Mouse (Mus musculus) heart, adult 8-10 months (tissue): ENCODE data around the gene E130208F15Rik. TPM values are rescaled to one million over a fixed set of nuclear protein-coding genes. Genes with fewer than 3 reads are reported as not detected.

Source experiments
- DNase-seq: peaks from one replicate; pipeline ENCODE4 v3.0.0; 2022; ENCODE audit warnings: low spot score
- total RNA-seq, 4 experiments: library from RNA; stranded (reverse); gene quantifications; 2 replicates each; pipeline ENCODE4 v1.2.4; 2022

E130208F15Rik gene
- total RNA-seq, 4 experiments from 2014 or later, result 0.62 to 1.2 (median 0.79) TPM

- no peak for DNase-seq
Measured at GRCm38 (mm10) chr7:30306083-30306779, 15.3 kb upstream of the E130208F15Rik start.

DNA sequence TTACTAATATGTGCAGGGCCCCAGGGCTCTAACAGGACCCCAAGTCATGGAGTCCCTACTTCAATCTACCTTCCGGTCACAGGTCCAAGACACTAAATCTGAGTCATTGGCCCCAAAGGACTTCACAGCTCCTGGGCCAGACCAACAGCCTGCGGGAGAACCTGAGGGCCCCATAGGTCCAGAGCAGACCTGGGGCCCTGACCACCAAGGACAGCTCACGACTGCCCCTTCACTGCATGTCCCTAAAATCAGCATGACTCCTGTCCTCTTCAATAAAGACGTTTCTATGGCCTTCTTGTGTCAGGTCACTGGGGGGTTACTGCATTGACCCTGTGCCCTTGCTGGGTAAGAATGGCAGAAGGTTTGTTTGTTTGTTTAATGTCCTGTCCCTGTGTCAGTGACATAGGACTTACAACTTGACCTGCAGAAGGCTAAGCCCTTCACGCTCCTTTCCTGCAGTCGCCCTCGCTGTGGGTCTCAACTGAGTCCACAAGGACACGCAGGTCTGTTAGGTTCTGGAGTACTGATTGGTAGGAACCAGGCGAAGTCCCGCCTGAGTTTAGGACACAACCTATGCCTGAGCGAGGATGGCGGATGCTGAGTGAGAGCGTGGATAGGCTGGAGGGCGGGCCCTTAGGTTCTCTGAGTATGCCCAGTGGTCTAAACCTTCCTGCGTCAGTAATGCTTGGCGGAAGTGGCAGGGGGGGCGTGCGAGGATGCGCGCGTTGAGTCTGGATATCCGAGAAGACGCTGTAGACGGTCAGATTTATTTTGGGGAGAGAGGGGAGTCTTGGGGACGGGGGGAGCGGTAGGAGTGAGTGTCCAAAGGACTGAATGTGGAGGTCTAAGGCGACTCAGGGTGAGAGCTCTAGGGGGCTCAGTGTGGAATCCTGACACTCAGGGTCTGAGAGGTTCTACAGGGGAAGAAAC, 13.2 kb upstream of the E130208F15Rik start, which contains the start of gene Alkbh6:
TSS of gene Alkbh6 (plus strand) at position 642 of the 930 bp plus-strand sequence.
- DNase-seq, result peak; percentile 96

GRCm38 (mm10) chr7:30309395-30310129, 12.0 kb upstream of the E130208F15Rik start:
- DNase-seq, result no peak

GRCm38 (mm10) chr7:30310136-30310535, 11.4 kb upstream of the E130208F15Rik start:
- DNase-seq, result no peak

DNA sequence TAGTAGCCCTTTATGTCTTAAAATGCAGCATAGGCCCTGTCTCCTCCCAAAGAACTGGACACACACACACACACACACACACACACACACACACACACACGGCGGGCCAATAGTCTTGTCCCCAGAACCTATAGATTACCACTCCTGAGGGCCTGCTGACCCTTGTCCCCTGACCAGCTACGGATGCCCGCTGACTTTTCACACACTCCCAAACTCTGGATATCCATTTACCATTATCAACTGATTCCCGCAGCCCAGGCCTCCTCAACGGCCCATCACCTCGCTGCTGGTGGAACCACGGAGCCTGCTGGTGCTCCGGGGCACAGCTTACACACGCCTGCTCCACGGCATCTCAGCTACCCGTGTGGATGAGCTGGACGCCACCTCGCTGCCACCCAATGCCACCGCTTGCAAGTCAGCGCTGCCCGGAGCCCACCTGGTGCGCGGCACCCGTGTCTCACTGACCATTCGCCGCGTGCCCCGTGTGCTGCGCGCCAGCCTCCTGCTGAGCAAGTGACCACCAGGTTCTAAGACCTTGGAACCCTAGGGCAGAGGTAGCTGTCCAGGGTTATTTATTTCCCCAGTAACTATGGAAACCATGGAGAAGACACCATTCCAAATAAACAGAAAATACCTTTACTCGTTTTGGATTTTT, 7.7 kb upstream of the E130208F15Rik start:
- no peak for DNase-seq

GRCm38 (mm10) chr7:30314721-30315155, 6.8 kb upstream of the E130208F15Rik start, which contains the start of gene Syne4:
Syne4 (plus strand) TSS chr7:30314807.
- DNase-seq, result no peak

DNA sequence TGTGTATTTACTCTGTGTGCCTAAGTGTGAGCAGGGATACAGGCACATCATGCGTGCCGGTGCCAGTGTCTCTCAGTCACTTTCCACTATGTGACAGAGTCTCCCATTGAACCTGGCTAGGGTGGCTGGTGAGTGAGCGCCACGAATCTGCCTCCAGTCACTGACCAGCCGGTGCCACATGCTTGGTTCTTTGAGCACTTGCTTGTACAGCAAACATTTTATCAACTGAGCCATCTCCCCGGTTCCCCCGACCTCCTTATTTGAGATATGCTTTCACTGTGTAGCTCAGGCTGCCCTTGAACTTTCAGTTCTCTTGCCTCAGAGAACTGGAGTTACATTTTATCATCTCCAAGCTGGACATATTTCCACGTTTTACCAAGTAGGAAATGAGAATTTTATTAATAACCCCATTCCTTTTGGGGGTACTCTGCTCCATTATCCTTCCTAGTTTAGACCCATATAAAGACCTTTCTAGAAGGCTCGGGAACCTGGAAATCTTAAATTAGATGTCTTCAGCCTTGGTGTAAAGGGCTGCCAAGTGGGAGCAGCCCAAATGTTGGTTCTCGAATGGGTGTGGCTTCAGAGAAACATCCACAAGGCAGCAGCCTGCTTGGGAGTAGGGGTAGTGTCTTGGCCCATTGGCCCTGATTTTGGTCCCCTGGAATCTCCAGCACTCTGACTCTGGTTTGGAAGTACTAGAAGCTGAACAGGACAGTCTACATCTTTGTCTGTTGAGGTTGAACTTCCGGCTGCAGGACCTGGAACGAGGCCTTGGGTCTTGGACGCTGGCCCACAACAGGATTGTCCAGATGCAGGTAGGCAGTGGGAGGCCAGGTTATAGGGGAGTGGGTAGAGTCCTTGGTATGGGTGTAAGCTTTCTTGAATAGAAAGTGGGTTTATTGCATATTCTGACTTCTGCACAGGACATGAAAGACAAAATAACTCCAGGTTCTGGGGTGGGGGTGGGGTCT, 5.7 kb upstream of the E130208F15Rik start:
- no peak for DNase-seq

- no peak for DNase-seq
Measured at GRCm38 (mm10) chr7:30318142-30318541, 3.4 kb upstream of the E130208F15Rik start.

DNA sequence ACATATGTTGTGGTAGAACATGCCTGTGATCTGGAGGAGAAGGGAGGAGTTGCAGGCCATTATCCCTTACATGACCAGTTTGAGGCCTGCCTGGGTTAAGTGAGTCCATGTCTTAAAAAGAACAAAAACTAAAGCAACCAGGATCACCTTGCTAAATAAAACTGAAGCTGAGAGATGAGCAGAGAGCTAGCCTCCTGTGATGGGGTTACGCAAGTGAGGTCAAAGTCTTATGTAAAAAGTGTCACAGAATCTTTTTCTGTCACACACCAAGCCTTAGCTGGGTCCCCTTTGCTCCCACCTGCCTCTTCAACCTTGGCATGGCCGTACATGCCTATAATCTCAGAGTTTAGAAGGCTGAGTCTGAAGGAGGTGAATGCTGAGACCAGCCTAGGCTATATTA, 594 bp upstream of the E130208F15Rik start:
- DNase-seq, result no peak

GRCm38 (mm10) chr7:30322285-30322667, 736 bp downstream of the E130208F15Rik start:
- peak; percentile 96 for DNase-seq

- DNase-seq, result no peak
Measured at GRCm38 (mm10) chr7:30322865-30323264, 1.3 kb downstream of the E130208F15Rik start.

DNA sequence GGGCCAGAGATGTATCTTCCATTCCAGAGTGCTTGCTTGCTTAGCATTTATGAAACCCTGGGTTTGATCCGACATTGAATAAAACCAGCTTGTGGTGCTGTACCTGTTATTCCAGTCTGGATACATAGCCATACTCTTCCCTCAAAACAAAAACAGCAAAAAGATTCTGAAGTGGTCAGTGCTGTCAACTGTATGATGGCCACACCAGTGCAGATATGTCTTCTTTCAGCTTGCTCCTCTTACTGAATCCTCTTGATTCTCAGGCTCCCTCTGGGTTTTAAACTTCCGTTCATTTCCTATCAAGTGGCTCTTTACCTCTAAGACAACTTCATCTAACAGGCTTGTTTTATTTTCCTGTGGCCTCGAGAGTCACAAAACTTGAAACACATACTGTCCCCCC, 2.3 kb downstream of the E130208F15Rik start, which contains the start of gene Sdhaf1:
TSS of gene Sdhaf1 (minus strand) at position 101 of the 400 bp plus-strand sequence.
- no peak for DNase-seq

DNA sequence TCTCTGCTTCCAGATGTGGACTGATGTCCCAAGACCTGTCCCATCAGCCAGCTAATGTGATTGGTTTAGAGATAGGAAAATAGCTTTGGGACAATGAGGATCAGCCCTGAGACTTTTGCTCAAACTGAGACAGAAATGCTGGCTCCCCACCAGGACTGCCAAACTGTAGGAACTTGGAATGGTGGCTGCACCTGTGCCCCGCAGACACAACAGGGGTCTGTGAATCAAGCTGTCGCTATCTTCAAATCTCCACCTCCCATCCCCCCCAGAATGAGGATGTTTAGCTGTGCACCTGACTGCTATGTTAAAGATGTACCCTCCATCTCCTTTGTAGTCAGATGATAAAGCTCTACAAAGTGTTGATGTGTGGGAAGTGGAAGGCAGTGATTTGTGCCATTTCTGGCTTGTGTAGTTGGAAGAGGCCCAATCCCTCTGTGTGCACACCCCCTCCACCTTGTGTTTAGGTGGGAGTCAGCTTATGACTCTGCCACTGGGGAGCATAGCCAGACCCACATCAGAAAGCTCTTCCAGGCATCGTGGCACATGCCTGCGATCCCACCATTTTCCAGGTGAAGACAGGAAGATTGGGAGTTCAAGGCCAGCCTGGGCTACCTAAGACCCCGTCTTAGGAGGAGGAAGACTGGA, 2.9 kb downstream of the E130208F15Rik start:
- no peak for DNase-seq

- DNase-seq, result no peak
Measured at GRCm38 (mm10) chr7:30325364-30325763, 3.8 kb downstream of the E130208F15Rik start.

- no peak for DNase-seq
Measured at GRCm38 (mm10) chr7:30326427-30326826, 4.9 kb downstream of the E130208F15Rik start.

DNA sequence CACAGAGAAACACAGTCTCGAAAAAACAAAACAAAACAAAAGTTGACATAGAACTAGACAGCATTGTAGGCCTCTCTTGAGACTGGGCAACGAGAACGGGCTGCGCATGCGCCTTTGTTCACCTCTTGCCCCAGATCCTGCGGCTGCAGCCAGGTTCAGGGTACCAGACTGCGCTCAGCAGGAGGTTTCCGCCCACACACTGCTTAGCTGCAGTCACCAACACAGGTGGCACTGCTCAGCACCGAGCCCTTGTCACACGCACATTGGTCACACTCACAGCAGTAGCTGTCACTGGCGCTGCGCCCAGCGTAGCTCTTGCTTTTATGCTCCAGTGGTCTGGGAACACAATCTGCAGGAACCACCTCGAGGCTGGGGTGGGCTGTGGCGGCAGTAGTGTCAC, 5.6 kb downstream of the E130208F15Rik start:
- DNase-seq, result no peak

GRCm38 (mm10) chr7:30328379-30328778, 6.8 kb downstream of the E130208F15Rik start:
- DNase-seq, result no peak

DNA sequence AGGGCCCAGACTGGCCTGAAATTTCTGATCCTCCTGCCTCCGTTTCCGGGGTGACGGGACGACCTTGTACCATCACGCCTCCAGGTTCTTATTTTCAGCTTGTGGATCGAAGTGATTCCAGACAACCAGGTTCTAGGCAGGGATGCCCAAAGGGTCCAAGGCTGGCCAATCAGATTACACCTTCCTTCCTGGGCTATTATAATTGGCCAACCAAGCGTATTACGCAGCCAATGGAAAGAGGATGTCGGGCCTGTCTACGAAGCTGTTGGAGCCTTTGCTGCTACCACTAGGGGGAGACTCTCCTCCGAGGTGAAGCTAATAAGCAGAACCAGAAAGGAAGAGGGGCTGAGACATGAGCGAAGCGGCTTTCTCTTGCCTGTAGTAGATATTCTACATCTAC, 10.3 kb downstream of the E130208F15Rik start:
- DNase-seq, result peak; percentile 53

DNA sequence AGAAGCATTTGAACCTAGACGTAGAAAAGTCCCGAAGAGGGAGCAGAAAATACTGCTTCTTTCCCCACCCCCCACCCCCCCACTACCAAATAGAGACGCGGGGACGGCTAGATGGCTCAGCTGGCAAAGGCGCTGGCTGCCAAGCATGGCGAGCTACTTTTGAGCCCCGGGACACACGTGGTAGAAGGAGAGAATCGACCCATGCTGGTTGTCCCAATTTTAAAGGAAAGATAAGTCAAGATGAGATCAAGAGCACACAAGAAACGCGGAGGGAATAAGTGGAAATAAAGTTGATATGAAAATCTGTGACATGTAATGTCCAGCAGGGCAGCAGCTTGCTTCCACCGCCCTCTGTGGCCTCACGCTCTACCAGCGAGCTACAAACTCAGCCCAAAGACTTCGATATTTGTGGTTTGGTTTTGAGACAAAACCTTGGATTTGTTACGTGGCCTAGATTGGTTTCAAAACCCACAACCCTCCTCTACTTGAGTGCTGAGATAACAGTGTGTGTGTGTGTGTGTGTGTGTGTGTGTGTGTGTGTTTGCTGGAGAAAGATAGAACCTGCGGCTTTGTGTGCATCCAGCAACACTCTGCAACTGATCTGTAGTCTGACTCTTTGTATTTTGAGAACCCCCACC, 11.2 kb downstream of the E130208F15Rik start:
- DNase-seq, result no peak
